Mouse (Mus musculus): ENCODE results near the gene Rin1. TPM values are rescaled to one million over a fixed set of nuclear protein-coding genes. Genes with fewer than 3 reads are reported as not detected.
A peak's percentile ranks its signal among the peaks of the same experiment; 100 is the strongest.

The Rin1 gene
- polyA plus RNA-seq, 1 experiment from 2014 or later, result 1.1 TPM

DNA sequence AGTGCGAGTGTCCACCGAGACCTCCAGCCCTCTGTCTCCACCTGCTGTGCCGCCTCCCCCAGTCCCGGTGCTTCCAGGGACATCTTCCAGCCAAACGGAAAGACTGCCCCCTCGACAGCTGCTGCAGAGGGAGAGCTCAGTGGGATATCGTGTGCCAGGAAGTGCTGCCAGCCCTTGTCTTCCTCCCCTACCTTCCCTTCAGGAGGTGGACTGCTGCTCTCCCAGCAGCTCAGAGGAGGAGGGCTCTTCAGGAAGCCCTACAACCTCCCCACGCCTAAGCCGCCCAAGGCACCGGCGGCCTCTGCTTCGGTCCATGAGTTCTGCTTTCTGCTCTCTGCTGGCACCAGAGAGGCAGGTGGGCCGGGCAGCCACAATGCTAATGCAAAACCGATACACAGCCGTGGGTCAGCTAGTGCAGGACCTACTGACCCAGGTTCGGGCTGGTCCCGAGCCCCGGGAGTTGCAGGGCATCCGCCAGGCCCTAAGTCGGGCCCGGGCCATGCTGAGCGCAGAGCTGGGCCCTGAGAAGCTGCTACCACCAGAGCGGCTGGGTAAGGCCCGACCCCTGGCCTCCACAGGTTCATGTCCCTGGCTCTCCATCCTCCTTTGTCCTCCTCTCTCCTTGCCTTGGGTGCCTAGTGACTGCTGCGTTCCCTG, 2.0 kb downstream of the Rin1 start:
- WGBS, result 25% methylated on average over 24 of the region's 25 CpGs
- no peak overlapping the region for H3K4me3 ChIP-seq (replicated peaks; ENCODE audit: low read length)
- H3K4me1 ChIP-seq (replicated peaks; ENCODE audit: control insufficient read depth, insufficient read depth, low read length), result 0 out of 2 replicates have a peak, but pooled peaks cover 8% of the 10 kb centered on the region
- no peaks in the 10 kb centered on the region for H3K9me3 ChIP-seq (ENCODE audit: control insufficient read depth, low read length)
- H3K27ac ChIP-seq, result no peak overlapping the region
- peaks cover 22% of the 10 kb centered on the region for H3K36me3 ChIP-seq (replicated peaks; ENCODE audit: control insufficient read depth, insufficient read depth)
- H3K4me2 ChIP-seq (replicated peaks), result no peak overlapping the region
- no peak for DNase-seq (ENCODE audit: low spot score)
- H3K9ac ChIP-seq, result no peak overlapping the region
- ATAC-seq (ENCODE audit: low FRiP score), result no peak
- peaks cover 46% of the 10 kb centered on the region for H3K27me3 ChIP-seq (ENCODE audit: control insufficient read depth, insufficient read depth, low read length)

- H3K4me2 ChIP-seq (replicated peaks), result no peak overlapping the region
- H3K4me3 ChIP-seq (replicated peaks; ENCODE audit: low read length), result no peak overlapping the region
- no peak overlapping the region for H3K27ac ChIP-seq
- 0 out of 2 replicates have a peak, but pooled peaks cover 8% of the 10 kb centered on the region for H3K4me1 ChIP-seq (replicated peaks; ENCODE audit: control insufficient read depth, insufficient read depth, low read length)
- H3K9ac ChIP-seq, result no peak overlapping the region
- DNase-seq (ENCODE audit: low spot score) (no peak), ATAC-seq (ENCODE audit: low FRiP score) (no peak)
- H3K27me3 ChIP-seq (ENCODE audit: control insufficient read depth, insufficient read depth, low read length), result peaks cover 46% of the 10 kb centered on the region
- 60% methylated on average over 17 of the region's 17 CpGs for WGBS
- H3K9me3 ChIP-seq (ENCODE audit: control insufficient read depth, low read length), result no peaks in the 10 kb centered on the region
- H3K36me3 ChIP-seq (replicated peaks; ENCODE audit: control insufficient read depth, insufficient read depth), result peaks cover 16% of the 10 kb centered on the region
Measured at GRCm38 (mm10) chr19:5052853-5053252, 2.6 kb downstream of the Rin1 start.

GRCm38 (mm10) chr19:5053909-5054308, 3.6 kb downstream of the Rin1 start:
- H3K4me2 ChIP-seq (replicated peaks), result no peak overlapping the region
- no peak for ATAC-seq (ENCODE audit: low FRiP score)
- H3K36me3 ChIP-seq (replicated peaks; ENCODE audit: control insufficient read depth, insufficient read depth), result peaks cover 7% of the 10 kb centered on the region
- no peaks in the 10 kb centered on the region for H3K9me3 ChIP-seq (ENCODE audit: control insufficient read depth, low read length)
- DNase-seq (ENCODE audit: low spot score), result peak; percentile 33
- H3K27ac ChIP-seq, result no peak overlapping the region
- 17% methylated on average over 9 of the region's 9 CpGs for WGBS
- H3K9ac ChIP-seq, result no peak overlapping the region
- no peak overlapping the region for H3K4me3 ChIP-seq (replicated peaks; ENCODE audit: low read length)
- H3K27me3 ChIP-seq (ENCODE audit: control insufficient read depth, insufficient read depth, low read length), result peaks cover 46% of the 10 kb centered on the region
- 0 out of 2 replicates have a peak, but pooled peaks cover 8% of the 10 kb centered on the region for H3K4me1 ChIP-seq (replicated peaks; ENCODE audit: control insufficient read depth, insufficient read depth, low read length)

GRCm38 (mm10) chr19:5056251-5056650, 6.0 kb downstream of the Rin1 start:
- H3K9ac ChIP-seq, result no peak overlapping the region
- H3K27me3 ChIP-seq (ENCODE audit: control insufficient read depth, insufficient read depth, low read length), result peaks cover 28% of the 10 kb centered on the region
- peak; percentile 22; the same call in 1 of the 2 replicates for ATAC-seq (ENCODE audit: low FRiP score)
- whole genome bisulfite sequencing, result 17% methylated on average over 6 of the region's 6 CpGs
- H3K4me3 ChIP-seq (replicated peaks; ENCODE audit: low read length), result no peak overlapping the region
- H3K4me2 ChIP-seq (replicated peaks), result no peak overlapping the region
- peak; percentile 75 for DNase-seq (ENCODE audit: low spot score)
- H3K9me3 ChIP-seq (ENCODE audit: control insufficient read depth, low read length), result no peaks in the 10 kb centered on the region
- H3K27ac ChIP-seq, result no peak overlapping the region
- H3K4me1 ChIP-seq (replicated peaks; ENCODE audit: control insufficient read depth, insufficient read depth, low read length), result 0 out of 2 replicates have a peak, but pooled peaks cover 10% of the 10 kb centered on the region
- no peaks in the 10 kb centered on the region for H3K36me3 ChIP-seq (replicated peaks; ENCODE audit: control insufficient read depth, insufficient read depth)

- Histone ChIP-seq H3K9me3 (ENCODE audit: control insufficient read depth, low read length) (no peaks in the 10 kb centered on the region), H3K4me1 (replicated peaks; ENCODE audit: control insufficient read depth, insufficient read depth, low read length) (0 out of 2 replicates have a peak, but pooled peaks cover 10% of the 10 kb centered on the region), H3K4me3 (replicated peaks; ENCODE audit: low read length) (no peak overlapping the region), H3K27me3 (ENCODE audit: control insufficient read depth, insufficient read depth, low read length) (peaks cover 9% of the 10 kb centered on the region), H3K27ac (no peak overlapping the region), H3K9ac (no peak overlapping the region), H3K4me2 (replicated peaks) (no peak overlapping the region), H3K36me3 (replicated peaks; ENCODE audit: control insufficient read depth, insufficient read depth) (no peaks in the 10 kb centered on the region)
- DNase-seq (ENCODE audit: low spot score), result no peak
- ATAC-seq (ENCODE audit: low FRiP score), result no peak
- WGBS, result 30% methylated on average over 16 of the region's 16 CpGs
Measured at GRCm38 (mm10) chr19:5057876-5058775, 7.8 kb downstream of the Rin1 start.

GRCm38 (mm10) chr19:5058801-5059771, 8.8 kb downstream of the Rin1 start:
- Histone ChIP-seq H3K9ac (no peak overlapping the region; the same call in 1 of the 2 replicates), H3K4me1 (replicated peaks; ENCODE audit: control insufficient read depth, insufficient read depth, low read length) (0 out of 2 replicates have a peak, but pooled peaks cover 10% of the 10 kb centered on the region), H3K27ac (no peak overlapping the region), H3K9me3 (ENCODE audit: control insufficient read depth, low read length) (no peaks in the 10 kb centered on the region), H3K4me3 (replicated peaks; ENCODE audit: low read length) (no peak overlapping the region), H3K36me3 (replicated peaks; ENCODE audit: control insufficient read depth, insufficient read depth) (no peaks in the 10 kb centered on the region), H3K27me3 (ENCODE audit: control insufficient read depth, insufficient read depth, low read length) (no peaks in the 10 kb centered on the region; the same call in 1 of the 2 replicates), H3K4me2 (replicated peaks) (no peak overlapping the region)
- WGBS, result 14% methylated on average over 10 of the region's 10 CpGs
- DNase-seq (ENCODE audit: low spot score) (no peak), ATAC-seq (ENCODE audit: low FRiP score) (no peak)

DNA sequence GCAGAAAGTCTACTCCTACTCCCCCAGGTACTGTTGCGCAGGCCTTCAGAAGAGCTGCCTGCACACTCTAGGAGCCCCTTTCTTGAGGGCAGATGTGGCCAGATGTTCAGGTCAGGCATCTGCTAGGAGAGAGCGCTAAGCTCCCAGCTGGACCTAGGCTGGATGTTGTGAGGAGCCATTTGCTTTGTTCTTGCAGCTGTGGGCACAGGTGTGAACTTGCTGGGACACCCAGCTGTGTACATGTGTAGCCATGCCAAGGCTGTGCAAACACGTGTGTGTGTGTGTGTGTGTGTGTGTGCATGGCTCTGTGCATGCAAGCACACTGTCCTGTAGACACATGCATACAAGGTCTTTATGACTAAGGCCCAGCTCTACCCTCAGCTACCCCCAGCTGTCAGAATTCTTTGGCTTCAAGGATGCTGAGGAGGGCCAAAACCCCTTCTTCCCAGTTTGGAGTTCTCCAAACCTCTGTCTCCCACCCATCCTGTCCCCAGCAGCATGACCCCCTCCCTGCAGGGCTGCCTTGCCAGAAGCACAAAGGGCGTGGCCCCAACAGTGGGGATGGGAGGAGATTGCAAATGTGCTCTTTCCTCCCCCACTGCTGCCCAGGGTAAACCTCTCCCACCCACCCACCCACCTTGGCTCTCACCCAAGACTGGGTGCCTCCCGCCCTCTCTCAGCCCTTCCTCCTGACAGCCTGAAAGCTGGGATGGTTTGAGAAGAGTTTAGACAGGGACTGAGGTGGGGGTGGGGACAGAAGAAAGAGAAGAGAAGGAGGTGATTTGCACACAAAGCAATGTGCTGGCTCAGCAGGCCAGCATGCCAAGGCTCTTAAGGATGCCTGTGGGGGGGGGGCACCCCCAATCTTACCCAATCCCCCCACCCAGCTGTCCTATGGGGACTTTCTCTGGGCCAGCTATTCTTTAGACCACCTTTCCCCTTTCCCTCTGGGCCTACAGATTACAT, 10.4 kb downstream of the Rin1 start:
- Histone ChIP-seq H3K27me3 (ENCODE audit: control insufficient read depth, insufficient read depth, low read length) (no peaks in the 10 kb centered on the region; the same call in 1 of the 2 replicates), H3K4me1 (replicated peaks; ENCODE audit: control insufficient read depth, insufficient read depth, low read length) (0 out of 2 replicates have a peak, but pooled peaks cover 10% of the 10 kb centered on the region), H3K9me3 (ENCODE audit: control insufficient read depth, low read length) (no peaks in the 10 kb centered on the region), H3K9ac (no peak overlapping the region), H3K36me3 (replicated peaks; ENCODE audit: control insufficient read depth, insufficient read depth) (no peaks in the 10 kb centered on the region), H3K27ac (no peak overlapping the region), H3K4me3 (replicated peaks; ENCODE audit: low read length) (no peak overlapping the region), H3K4me2 (replicated peaks) (no peak overlapping the region)
- no peak for DNase-seq (ENCODE audit: low spot score)
- no peak for ATAC-seq (ENCODE audit: low FRiP score)
- WGBS, result 32% methylated on average over 5 of the region's 5 CpGs

DNA sequence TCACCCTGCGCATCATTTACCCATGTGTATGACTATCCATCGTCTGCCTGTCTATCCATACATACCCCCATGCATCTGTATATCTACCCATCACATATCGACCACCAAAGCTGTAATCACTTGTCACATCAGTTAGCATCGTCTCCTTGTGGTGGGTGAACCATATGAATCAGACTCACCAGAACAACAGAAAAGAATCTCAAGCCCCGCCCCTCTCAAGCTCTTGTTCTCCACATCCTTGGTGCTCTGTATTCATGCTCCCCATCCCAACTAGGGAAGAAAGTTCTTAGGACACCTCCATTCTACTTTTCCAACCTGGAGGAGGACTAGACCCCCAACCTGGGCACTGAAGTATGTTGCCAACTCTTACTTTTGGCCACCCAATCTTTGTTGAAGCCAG, 11.8 kb downstream of the Rin1 start:
- DNase-seq (ENCODE audit: low spot score), result no peak
- H3K9ac ChIP-seq, result no peak overlapping the region
- 89% methylated on average over 5 of the region's 5 CpGs for WGBS
- no peak overlapping the region for H3K27ac ChIP-seq
- no peak overlapping the region for H3K4me2 ChIP-seq (replicated peaks)
- no peaks in the 10 kb centered on the region for H3K36me3 ChIP-seq (replicated peaks; ENCODE audit: control insufficient read depth, insufficient read depth)
- H3K27me3 ChIP-seq (ENCODE audit: control insufficient read depth, insufficient read depth, low read length), result peaks cover 3% of the 10 kb centered on the region
- no peaks in the 10 kb centered on the region for H3K9me3 ChIP-seq (ENCODE audit: control insufficient read depth, low read length)
- no peak for ATAC-seq (ENCODE audit: low FRiP score)
- H3K4me1 ChIP-seq (replicated peaks; ENCODE audit: control insufficient read depth, insufficient read depth, low read length), result peaks cover 13% of the 10 kb centered on the region; the same call in 1 of the 2 replicates
- H3K4me3 ChIP-seq (replicated peaks; ENCODE audit: low read length), result no peak overlapping the region
